Mouse (Mus musculus): ENCODE measurements around the gene Lsamp.

Gene Lsamp

GRCm38 (mm10) chr16:42102635-42103034 is 2118.5 kb downstream of the Lsamp start:
- peak; percentile 41 for DNase-seq

GRCm38 (mm10) chr16:42112251-42112650 is 2128.1 kb downstream of the Lsamp start:
- DNase-seq, result no peak

- no peak for DNase-seq
These were observed 2129.1 kb downstream of the Lsamp start for GRCm38 (mm10) chr16:42113246-42113645.

DNA sequence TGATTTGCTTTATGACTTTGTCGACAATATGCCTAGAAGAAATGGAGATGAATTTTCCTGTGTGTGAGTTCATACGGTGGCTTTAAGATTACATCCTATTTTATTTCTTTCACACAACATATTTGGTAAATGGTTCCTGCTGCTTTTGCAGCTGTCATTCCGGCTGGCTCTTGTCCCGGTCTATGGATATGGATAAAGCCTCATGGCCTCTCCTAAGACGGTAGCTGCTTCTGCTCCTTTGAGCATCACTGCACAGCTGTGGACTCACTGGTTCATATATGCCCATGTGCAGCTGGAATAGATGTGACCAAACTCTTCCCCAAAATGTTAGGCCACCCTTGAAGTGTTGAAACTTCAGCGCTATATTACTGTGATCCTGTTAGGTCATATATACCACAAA is 2137.6 kb downstream of the Lsamp start:
- DNase-seq, result peak; percentile 45

- DNase-seq, result no peak
These were observed 2139.7 kb downstream of the Lsamp start for GRCm38 (mm10) chr16:42123826-42124225.

GRCm38 (mm10) chr16:42126061-42126460 is 2141.9 kb downstream of the Lsamp start:
- DNase-seq, result no peak

DNA sequence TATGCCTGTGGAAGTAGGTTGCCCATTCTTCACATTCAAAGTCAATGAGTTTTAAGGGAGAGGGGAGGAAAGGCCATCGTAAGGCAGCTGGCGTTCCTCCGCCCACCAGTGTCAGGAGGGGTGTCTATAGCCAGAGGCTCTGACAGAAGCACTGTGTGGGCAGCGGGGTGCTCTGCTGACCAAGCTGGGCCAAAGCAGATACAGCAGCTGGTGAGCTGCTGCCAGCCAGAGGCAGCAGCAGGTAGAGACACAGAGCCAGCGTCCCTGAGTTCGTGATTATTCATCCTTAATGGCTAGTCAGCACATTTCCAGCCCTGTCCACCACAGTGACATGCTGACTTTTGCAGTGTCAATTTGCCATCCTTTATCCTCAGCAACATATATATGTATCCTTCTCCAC is 2163.0 kb downstream of the Lsamp start:
- DNase-seq, result no peak

DNA sequence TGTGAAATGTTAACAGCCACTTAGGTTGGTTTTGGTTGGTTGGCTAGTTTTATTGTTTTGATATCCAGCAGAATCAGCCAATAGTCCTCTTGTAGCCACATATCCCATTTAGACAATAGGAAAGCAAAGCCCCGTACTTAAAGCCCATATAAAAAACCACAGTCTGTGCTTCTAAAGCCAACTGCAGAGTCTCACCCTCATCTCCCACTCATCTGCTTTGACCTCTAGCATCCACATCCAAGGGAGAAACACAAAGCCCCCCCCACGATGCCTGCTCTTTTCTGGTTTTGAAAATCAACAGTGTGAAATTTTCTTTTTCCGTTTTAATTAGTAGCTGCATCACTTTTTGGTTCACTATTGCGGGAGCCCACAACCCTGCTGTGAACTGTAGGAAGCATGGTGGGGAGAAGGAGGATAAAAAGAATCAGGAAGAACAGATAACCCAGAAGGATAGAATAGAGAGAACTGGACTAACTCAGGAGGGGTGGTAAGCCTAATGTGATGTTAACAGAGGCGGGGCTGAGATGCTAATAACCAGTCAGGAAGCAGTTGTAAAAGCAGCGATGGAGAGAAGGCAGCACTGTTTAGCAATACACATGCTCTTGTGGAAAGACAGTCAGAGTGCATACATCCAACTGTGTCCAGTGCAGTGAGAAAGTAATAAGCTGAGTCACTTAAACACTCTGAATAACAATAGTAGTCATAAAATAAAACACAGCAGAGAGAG is 2165.2 kb downstream of the Lsamp start:
- no peak for DNase-seq

DNA sequence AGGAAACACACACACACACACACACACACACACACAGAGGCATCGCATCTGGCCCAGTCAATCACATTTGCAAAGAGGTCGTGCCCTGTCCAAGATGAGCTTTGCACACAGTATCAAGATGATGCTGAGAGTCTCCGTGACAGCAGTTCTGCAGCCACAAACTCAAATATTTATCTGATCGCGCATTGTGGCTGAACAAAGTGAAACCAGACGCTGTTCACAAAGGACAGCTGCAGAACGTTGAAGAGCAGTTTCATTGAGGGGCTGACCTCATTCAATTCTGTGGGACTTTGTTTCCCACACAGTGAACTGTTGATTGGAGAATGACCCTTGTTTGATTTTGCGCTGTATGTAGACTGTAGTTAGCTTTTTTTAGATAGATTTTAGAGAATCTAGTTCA is 2168.5 kb downstream of the Lsamp start:
- DNase-seq, result no peak

GRCm38 (mm10) chr16:42157816-42158215 is 2173.7 kb downstream of the Lsamp start:
- DNase-seq, result no peak

DNA sequence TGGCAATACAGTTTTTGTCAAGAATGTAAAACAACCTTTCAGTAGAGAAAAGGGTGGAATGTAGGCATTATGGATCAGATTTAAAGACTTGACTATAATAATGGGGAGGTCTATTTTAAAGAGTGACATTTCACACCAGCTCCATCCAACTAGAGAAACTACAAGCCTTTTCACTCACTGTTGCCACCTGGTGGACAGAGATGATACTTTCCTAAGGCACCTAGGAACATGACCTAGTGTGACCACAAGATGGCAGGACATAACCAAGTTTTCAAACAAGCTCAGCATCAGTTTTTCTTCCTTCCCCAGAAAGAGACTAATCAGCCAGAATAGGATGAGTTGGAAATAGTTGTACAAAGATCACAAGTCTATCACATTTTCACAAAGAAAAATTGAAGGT is 2180.8 kb downstream of the Lsamp start:
- peak; percentile 92 for DNase-seq

GRCm38 (mm10) chr16:42168292-42168691 is 2184.1 kb downstream of the Lsamp start:
- no peak for DNase-seq

DNA sequence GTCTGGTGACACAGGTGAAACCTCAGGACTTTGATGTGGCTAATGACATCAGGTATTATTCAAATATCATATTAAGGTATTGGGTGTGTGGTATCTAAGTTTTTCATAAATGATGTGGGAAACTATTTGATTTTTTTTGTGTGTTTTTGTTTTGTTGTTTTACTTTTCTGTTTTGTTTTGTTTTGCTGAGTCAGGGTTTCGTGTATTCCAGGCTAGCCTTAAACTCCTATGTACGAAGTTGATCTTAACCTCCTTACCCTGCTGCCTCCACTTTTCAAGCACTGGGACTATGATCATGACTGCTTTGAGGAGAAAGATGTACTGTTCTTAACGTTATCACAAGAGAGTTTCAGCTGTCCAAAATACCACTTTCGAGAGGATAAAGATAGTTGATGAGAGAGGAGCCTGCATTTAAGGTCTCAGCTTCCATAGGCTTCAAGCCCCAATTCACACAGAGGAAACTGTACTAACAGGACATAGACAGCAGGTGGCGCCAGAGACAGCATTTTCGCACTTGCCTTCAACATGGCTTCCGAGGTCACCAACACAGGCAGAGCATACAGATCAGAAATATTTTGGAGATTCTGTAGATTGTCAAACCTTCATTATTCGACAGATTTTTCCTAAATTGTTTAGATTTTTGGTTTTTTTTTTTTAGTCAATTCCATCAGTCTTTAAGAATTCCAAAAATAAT is 2185.4 kb downstream of the Lsamp start:
- DNase-seq, result peak; percentile 80

- DNase-seq, result peak; percentile 81
These were observed 2188.3 kb downstream of the Lsamp start for GRCm38 (mm10) chr16:42172476-42172875.

GRCm38 (mm10) chr16:42178866-42179265 is 2194.7 kb downstream of the Lsamp start:
- DNase-seq, result no peak

GRCm38 (mm10) chr16:42180025-42180424 is 2195.9 kb downstream of the Lsamp start:
- DNase-seq, result no peak

DNA sequence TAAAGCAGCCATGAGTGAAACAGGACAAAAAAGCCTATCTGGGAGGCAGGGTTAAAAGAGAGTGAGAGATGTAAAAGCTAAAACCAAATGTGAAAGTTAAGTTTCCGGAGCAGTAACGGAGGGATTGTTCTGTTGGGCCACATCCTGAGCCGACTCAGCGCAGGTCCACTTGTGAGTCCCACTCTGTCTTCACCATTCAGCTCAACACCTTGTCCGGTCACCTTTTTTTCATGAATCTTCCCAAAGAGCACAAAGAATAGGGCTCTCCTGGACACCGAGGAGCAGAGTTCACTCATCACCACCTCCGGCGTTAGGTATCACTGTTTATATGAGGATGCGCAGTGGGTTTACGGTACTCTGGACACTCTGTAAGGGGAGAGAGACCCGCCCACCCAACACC is 2196.3 kb downstream of the Lsamp start:
- no peak for DNase-seq

- no peak for DNase-seq
These were observed 2205.4 kb downstream of the Lsamp start for GRCm38 (mm10) chr16:42189431-42190081.

DNA sequence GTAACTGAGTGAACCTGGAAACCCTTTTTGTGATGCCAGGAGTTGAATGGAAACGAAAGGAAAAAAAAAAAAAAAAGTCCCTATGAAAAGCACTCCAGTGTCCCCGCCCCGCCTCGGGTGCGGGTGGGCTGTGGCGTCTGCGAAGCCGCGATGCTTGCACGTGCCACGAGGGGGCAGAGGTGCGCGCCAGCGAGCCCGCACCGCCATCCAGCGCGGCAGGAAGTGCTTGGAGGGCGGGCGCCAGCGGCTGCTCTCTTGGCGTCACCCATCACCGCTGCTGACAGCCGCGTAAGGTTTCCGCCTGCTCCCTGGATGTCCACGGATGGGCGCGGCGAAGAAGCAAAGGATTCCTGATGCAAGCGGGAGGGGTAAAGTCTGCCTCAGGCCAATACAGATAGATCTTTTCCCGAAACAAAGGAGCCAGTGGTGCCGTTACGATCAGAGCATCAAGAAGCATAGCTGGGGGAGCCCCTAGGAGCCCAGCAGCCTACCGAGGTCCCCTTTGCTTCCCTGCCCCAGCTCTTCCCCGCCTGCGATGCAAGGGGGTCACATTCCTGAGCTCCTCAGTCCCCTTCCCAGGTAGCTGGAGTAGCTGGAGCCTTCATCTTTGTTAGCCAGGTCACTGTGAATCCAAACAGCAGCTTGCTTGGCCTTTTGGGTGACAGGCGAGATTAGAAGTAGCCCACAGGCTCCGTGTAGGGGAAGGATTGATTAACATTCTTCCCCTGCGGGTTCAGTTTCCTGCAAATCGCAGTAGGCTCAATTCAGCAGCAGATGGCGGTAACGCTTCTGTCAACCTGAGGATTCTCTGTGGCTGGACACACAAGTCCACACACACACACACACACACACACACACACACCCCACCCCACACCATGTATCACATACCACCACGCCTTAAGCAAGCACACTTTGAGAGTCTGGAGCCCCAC is 2206.2 kb downstream of the Lsamp start:
- DNase-seq, result peak; percentile 82

All from cerebellum, adult 8-10 months (tissue).